Mouse (Mus musculus): Measurements from ENCODE around the gene Asna1. TPM values are rescaled to one million over a fixed set of nuclear protein-coding genes. Genes with fewer than 3 reads are reported as not detected.

The Asna1 gene
- total and polyA plus RNA-seq, 3 experiments, result 104 to 136 (median 110) TPM

- peaks cover 67% of the 10 kb centered on the region for H3K36me3 ChIP-seq (replicated peaks)
Observed at GRCm38 (mm10) chr8:84997649-84998295, 27.3 kb downstream of the Asna1 start.

DNA sequence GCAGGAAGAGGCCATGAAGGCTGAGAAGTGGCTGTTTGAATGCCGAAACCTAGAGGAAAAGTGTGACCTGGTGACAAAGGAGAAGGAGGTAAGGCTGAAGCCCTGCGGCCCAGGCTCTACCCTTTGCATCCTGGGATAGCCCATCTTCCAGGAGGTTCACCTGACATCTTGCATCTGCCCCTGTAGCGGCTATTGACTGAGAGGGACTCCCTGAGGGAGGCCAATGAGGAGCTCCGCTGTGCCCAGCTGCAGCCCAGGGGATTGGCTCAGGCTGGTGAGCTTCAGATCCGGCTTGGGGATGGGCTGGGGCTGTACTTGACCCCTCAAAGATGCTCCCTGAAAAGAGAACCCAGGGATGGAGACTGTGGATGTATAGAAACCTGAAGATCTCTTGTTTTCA lies 28.1 kb downstream of the Asna1 start:
- TF ChIP-seq CTCF (IDR thresholded peaks at IDR 0.05; ENCODE audit: low read depth, low read length) (no peak), TAL1 (conservative IDR thresholded peaks at IDR 0.05; ENCODE audit: low read depth, low read length) (no peak), POLR2AphosphoS5 (IDR thresholded peaks at IDR 0.05; ENCODE audit: insufficient replicate concordance, low read depth, low read length) (no peak), GATA1 (IDR thresholded peaks at IDR 0.05; ENCODE audit: borderline replicate concordance, low read length) (no peak)
- Histone ChIP-seq H3K9me3 (replicated peaks) (no peaks in the 10 kb centered on the region), H3K36me3 (replicated peaks) (peaks cover 59% of the 10 kb centered on the region), H3K4me3 (ENCODE audit: low read depth, low read length) (no peak overlapping the region), H3K4me1 (ENCODE audit: insufficient read depth, low read depth, low read length) (peaks cover 17% of the 10 kb centered on the region), H3K27me3 (ENCODE audit: insufficient read depth, low read length) (no peaks in the 10 kb centered on the region)
- DNase-seq (ENCODE audit: low spot score) (no peak), ATAC-seq (ENCODE audit: extremely low read depth, insufficient number of reproducible peaks, low FRiP score, poor library complexity, severe bottlenecking) (no peak)

More at GRCm38 (mm10) chr8:84997649-84998295, 27.3 kb downstream of the Asna1 start:
- peak; percentile 68 for ATAC-seq (ENCODE audit: extremely low read depth, insufficient number of reproducible peaks, low FRiP score, poor library complexity, severe bottlenecking)
- TF ChIP-seq CTCF (IDR thresholded peaks at IDR 0.05; ENCODE audit: low read depth, low read length) (peak; percentile 77), GATA2 (IDR thresholded peaks at IDR 0.05; ENCODE audit: borderline replicate concordance, low read depth, low read length) (no peak)
- Histone ChIP-seq H3K9me3 (replicated peaks) (no peaks in the 10 kb centered on the region), H3K4me3 (ENCODE audit: low read depth, low read length) (peak overlapping the region; percentile 36; the same call in 1 of the 2 replicates), H3K4me1 (ENCODE audit: insufficient read depth, low read depth, low read length) (peaks cover 17% of the 10 kb centered on the region), H3K27me3 (ENCODE audit: insufficient read depth, low read length) (no peaks in the 10 kb centered on the region)
- peak; percentile 78 for DNase-seq (ENCODE audit: low spot score)

- no peaks in the 10 kb centered on the region for H3K27me3 ChIP-seq (ENCODE audit: insufficient read depth, low read length)
- TF ChIP-seq GATA1 (IDR thresholded peaks at IDR 0.05; ENCODE audit: borderline replicate concordance, low read length), result no peak
- no peak for TF ChIP-seq GATA2 (IDR thresholded peaks at IDR 0.05; ENCODE audit: borderline replicate concordance, low read depth, low read length)
- TF ChIP-seq TAL1 (conservative IDR thresholded peaks at IDR 0.05; ENCODE audit: low read depth, low read length), result no peak
- TF ChIP-seq CTCF (IDR thresholded peaks at IDR 0.05; ENCODE audit: low read depth, low read length), result no peak
- no peak for TF ChIP-seq POLR2AphosphoS5 (IDR thresholded peaks at IDR 0.05; ENCODE audit: insufficient replicate concordance, low read depth, low read length)
- ATAC-seq (ENCODE audit: extremely low read depth, insufficient number of reproducible peaks, low FRiP score, poor library complexity, severe bottlenecking) (no peak), DNase-seq (ENCODE audit: low spot score) (no peak)
- no peak overlapping the region for H3K4me3 ChIP-seq (ENCODE audit: low read depth, low read length)
- H3K36me3 ChIP-seq (replicated peaks), result peaks cover 49% of the 10 kb centered on the region
- H3K4me1 ChIP-seq (ENCODE audit: insufficient read depth, low read depth, low read length), result peaks cover 27% of the 10 kb centered on the region
- no peaks in the 10 kb centered on the region for H3K9me3 ChIP-seq (replicated peaks)
Observed at GRCm38 (mm10) chr8:84995680-84996079, 29.4 kb downstream of the Asna1 start.

GRCm38 (mm10) chr8:84994375-84994774 lies 30.7 kb downstream of the Asna1 start:
- no peak for ATAC-seq (ENCODE audit: extremely low read depth, insufficient number of reproducible peaks, low FRiP score, poor library complexity, severe bottlenecking)
- H3K36me3 ChIP-seq (replicated peaks), result peaks cover 49% of the 10 kb centered on the region

GRCm38 (mm10) chr8:84990836-84991235 lies 34.2 kb downstream of the Asna1 start:
- DNase-seq (ENCODE audit: low spot score) (no peak), ATAC-seq (ENCODE audit: extremely low read depth, insufficient number of reproducible peaks, low FRiP score, poor library complexity, severe bottlenecking) (no peak)

More at GRCm38 (mm10) chr8:84994375-84994774, 30.7 kb downstream of the Asna1 start:
- DNase-seq (ENCODE audit: low spot score), result no peak
- Histone ChIP-seq H3K4me1 (ENCODE audit: insufficient read depth, low read depth, low read length) (peaks cover 30% of the 10 kb centered on the region), H3K27me3 (ENCODE audit: insufficient read depth, low read length) (no peaks in the 10 kb centered on the region), H3K4me3 (ENCODE audit: low read depth, low read length) (no peak overlapping the region), H3K9me3 (replicated peaks) (no peaks in the 10 kb centered on the region)
- no peak for TF ChIP-seq POLR2AphosphoS5 (IDR thresholded peaks at IDR 0.05; ENCODE audit: insufficient replicate concordance, low read depth, low read length)
- no peak for TF ChIP-seq CTCF (IDR thresholded peaks at IDR 0.05; ENCODE audit: low read depth, low read length)
- TF ChIP-seq GATA1 (IDR thresholded peaks at IDR 0.05; ENCODE audit: borderline replicate concordance, low read length), result no peak

DNA sequence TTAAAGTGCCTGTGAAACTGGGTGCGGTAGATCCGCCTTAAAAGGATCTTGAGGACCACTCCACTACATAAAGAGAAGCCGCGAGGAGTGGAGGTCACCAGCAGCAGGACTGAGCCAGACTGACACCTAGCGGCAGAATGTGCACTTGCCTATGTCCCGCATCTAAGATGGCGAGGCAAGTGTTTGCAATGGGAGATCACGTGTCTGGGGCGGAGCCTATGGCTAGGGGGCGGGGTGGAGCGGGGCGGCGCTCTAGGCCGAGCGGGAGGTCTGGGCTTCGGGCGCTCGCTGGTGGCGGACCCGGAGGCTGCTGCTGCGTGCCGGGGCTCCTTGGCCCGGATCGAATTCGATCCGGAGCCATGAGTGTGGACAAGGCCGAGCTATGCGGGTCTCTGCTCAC lies 34.7 kb downstream of the Asna1 start, which contains the start of gene Hook2:
Gene Hook2 (plus strand): TSS at position 255 of the 400 bp plus-strand sequence.
- no peak for TF ChIP-seq GATA2 (IDR thresholded peaks at IDR 0.05; ENCODE audit: borderline replicate concordance, low read depth, low read length)
- TF ChIP-seq CTCF (IDR thresholded peaks at IDR 0.05; ENCODE audit: low read depth, low read length), result peak; percentile 87
- TF ChIP-seq GATA1 (IDR thresholded peaks at IDR 0.05; ENCODE audit: borderline replicate concordance, low read length), result no peak
- no peak for TF ChIP-seq POLR2AphosphoS5 (IDR thresholded peaks at IDR 0.05; ENCODE audit: insufficient replicate concordance, low read depth, low read length)
- no peak for TF ChIP-seq TAL1 (conservative IDR thresholded peaks at IDR 0.05; ENCODE audit: low read depth, low read length)

More at GRCm38 (mm10) chr8:84990836-84991235, 34.2 kb downstream of the Asna1 start:
- no peak for TF ChIP-seq GATA2 (IDR thresholded peaks at IDR 0.05; ENCODE audit: borderline replicate concordance, low read depth, low read length)
- no peak for TF ChIP-seq TAL1 (conservative IDR thresholded peaks at IDR 0.05; ENCODE audit: low read depth, low read length)
- TF ChIP-seq POLR2AphosphoS5 (IDR thresholded peaks at IDR 0.05; ENCODE audit: insufficient replicate concordance, low read depth, low read length), result no peak
- H3K4me1 ChIP-seq (ENCODE audit: insufficient read depth, low read depth, low read length), result peaks cover 46% of the 10 kb centered on the region
- no peaks in the 10 kb centered on the region for H3K9me3 ChIP-seq (replicated peaks)
- no peaks in the 10 kb centered on the region for H3K27me3 ChIP-seq (ENCODE audit: insufficient read depth, low read length)
- H3K36me3 ChIP-seq (replicated peaks), result peaks cover 25% of the 10 kb centered on the region
- H3K4me3 ChIP-seq (ENCODE audit: low read depth, low read length), result peak overlapping the region; percentile 79

More for the DNA sequence above, 34.7 kb downstream of the Asna1 start, which contains the start of gene Hook2:
- ATAC-seq (ENCODE audit: extremely low read depth, insufficient number of reproducible peaks, low FRiP score, poor library complexity, severe bottlenecking) (peak; percentile 76), DNase-seq (ENCODE audit: low spot score) (peak; percentile 93)
- Histone ChIP-seq H3K36me3 (replicated peaks) (peaks cover 20% of the 10 kb centered on the region), H3K4me1 (ENCODE audit: insufficient read depth, low read depth, low read length) (peaks cover 48% of the 10 kb centered on the region), H3K9me3 (replicated peaks) (no peaks in the 10 kb centered on the region), H3K4me3 (ENCODE audit: low read depth, low read length) (peak within 1 kb of the TSS; percentile 79), H3K27me3 (ENCODE audit: insufficient read depth, low read length) (no peaks in the 10 kb centered on the region)

All from G1E (cell line).